Mouse (Mus musculus): ENCODE data around the gene Lce6a. TPM values are rescaled to one million over a fixed set of nuclear protein-coding genes. Genes with fewer than 3 reads are reported as not detected.

Gene Lce6a
- total RNA-seq, 2 experiments from 2014 or later, result not detected

Other genes with a start within 250 kb of the Lce6a start
- not detected for gene Sprr2h, start 236.0 kb downstream of the Lce6a start, total RNA-seq (2021)
- gene Sprr2i, start 213.7 kb downstream of the Lce6a start, total RNA-seq (2021), result not detected
- not detected for gene Sprr2j-ps, start 203.6 kb downstream of the Lce6a start, total RNA-seq (2021)
- gene Gm9774, start 192.2 kb downstream of the Lce6a start, total RNA-seq (2021), result 1 to 10 TPM; 3.9 to 5.8 TPM
- gene Sprr2k, start 189.1 kb downstream of the Lce6a start, total RNA-seq (2021), result not detected
- not detected for gene Sprr1b, start 182.9 kb downstream of the Lce6a start, total RNA-seq (2021)
- not detected for gene Sprr3, start 162.9 kb downstream of the Lce6a start, total RNA-seq (2021)
- gene Sprr1a, start 135.8 kb downstream of the Lce6a start, total RNA-seq (2021), result not detected
- not detected for gene Sprr4, start 121.2 kb downstream of the Lce6a start, total RNA-seq (2021)
- not detected for gene 2310046K23Rik, start 87.1 kb downstream of the Lce6a start, total RNA-seq (2021)
- not detected for gene Ivl, start 47.9 kb downstream of the Lce6a start, total RNA-seq (2021)
- gene Smcp, start 32.7 kb downstream of the Lce6a start, total RNA-seq (2021), result not detected
- gene 2210017I01Rik, start 14.2 kb downstream of the Lce6a start, total RNA-seq (2021), result not detected
- gene Lce1a1, start 26.6 kb upstream of the Lce6a start, total RNA-seq (2021), result not detected
- not detected for gene Lce1b, start 35.3 kb upstream of the Lce6a start, total RNA-seq (2021)
- not detected for gene Lce1a2, start 48.7 kb upstream of the Lce6a start, total RNA-seq (2021)
- gene Lce1c, start 57.6 kb upstream of the Lce6a start, total RNA-seq (2021), result not detected
- gene Lce1d, start 65.5 kb upstream of the Lce6a start, total RNA-seq (2021), result not detected
- not detected for gene Lce1e, start 87.4 kb upstream of the Lce6a start, total RNA-seq (2021)
- gene Lce1f, start 98.7 kb upstream of the Lce6a start, total RNA-seq (2021), result not detected
- gene Gm38119, start 117.4 kb upstream of the Lce6a start, total RNA-seq (2021), result not detected
- gene Lce1g, start 130.7 kb upstream of the Lce6a start, total RNA-seq (2021), result not detected
- not detected for gene Lce1h, start 143.4 kb upstream of the Lce6a start, total RNA-seq (2021)
- not detected for gene Lce1i, start 157.2 kb upstream of the Lce6a start, total RNA-seq (2021)
- gene Lce1j, start 168.9 kb upstream of the Lce6a start, total RNA-seq (2021), result not detected
- gene Lce1k, start 186.2 kb upstream of the Lce6a start, total RNA-seq (2021), result not detected
- gene Kprp, start 205.6 kb upstream of the Lce6a start, total RNA-seq (2021), result not detected
- gene Lce1l, start 229.6 kb upstream of the Lce6a start, total RNA-seq (2021), result not detected
- not detected for gene 2310050C09Rik, start 248.6 kb upstream of the Lce6a start, total RNA-seq (2021)

Measured in gastrocnemius, postnatal 10 days (tissue).